Mouse (Mus musculus): ENCODE measurements around the gene Dscam. TPM values are rescaled to one million over a fixed set of nuclear protein-coding genes. Genes with fewer than 3 reads are reported as not detected.

Gene Dscam
- polyA plus RNA-seq, 1 experiment from 2014 or later: not detected

DNA sequence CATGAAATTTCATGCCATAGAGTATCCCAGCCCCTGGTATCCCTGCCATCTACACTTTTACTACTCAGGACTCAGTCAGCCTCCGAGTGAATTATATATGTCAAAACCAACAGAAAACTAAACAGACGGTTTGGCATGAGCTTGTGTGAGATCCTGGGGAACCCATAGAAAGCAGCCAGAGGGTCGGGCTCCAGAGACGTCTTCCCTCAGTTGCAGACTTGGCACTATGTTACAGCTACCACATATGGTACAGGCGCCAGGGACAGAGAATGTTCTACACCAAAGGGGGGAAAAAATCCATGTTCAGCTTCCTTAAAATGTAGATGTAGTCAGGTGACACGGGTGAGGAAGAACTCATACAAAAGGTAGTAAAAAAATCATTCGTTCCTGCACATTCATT is 109.2 kb downstream of the Dscam start:
- H3K9ac ChIP-seq (ENCODE audit: low read depth, low read length): no peak overlapping the region
- H3K4me3 ChIP-seq (ENCODE audit: low read length): no peak overlapping the region
- no peaks in the 10 kb centered on the region for H3K9me3 ChIP-seq (ENCODE audit: control insufficient read depth, low read length)
- no peaks in the 10 kb centered on the region for H3K36me3 ChIP-seq (ENCODE audit: control insufficient read depth, insufficient read depth, low read length)
- no peaks in the 10 kb centered on the region for H3K27me3 ChIP-seq (ENCODE audit: control insufficient read depth, insufficient read depth, low read length)
- WGBS: 91% methylated on average over 7 of the region's 7 CpGs
- ATAC-seq (ENCODE audit: low FRiP score, low TSS enrichment): no peak
- no peak overlapping the region for H3K4me2 ChIP-seq (replicated peaks; ENCODE audit: low read depth, low read length)
- no peaks in the 10 kb centered on the region for H3K4me1 ChIP-seq (ENCODE audit: control insufficient read depth, insufficient read depth, low read length)
- H3K27ac ChIP-seq (ENCODE audit: low read depth, low read length): no peak overlapping the region

DNA sequence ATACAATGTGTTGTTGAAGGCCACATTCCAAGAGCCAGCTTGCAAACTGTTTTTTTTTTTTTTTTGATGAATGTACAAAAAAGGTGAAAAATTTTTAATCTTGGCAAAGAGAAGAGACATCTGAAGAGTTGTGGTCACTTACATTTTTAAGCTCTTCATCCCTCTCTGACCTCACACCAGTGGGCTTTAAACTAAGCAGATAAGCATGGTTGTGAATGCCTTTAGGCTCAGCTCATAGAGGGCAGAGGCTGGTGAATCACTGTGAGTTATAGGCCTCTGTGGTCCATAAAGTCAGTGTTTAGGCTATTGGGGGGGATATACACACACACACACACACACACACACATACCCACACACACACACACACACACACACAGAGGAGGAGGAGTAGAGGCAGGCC is 109.8 kb downstream of the Dscam start:
- Histone ChIP-seq H3K27ac (ENCODE audit: low read depth, low read length) (no peak overlapping the region), H3K9ac (ENCODE audit: low read depth, low read length) (no peak overlapping the region), H3K4me1 (ENCODE audit: control insufficient read depth, insufficient read depth, low read length) (no peaks in the 10 kb centered on the region), H3K4me2 (replicated peaks; ENCODE audit: low read depth, low read length) (no peak overlapping the region), H3K9me3 (ENCODE audit: control insufficient read depth, low read length) (no peaks in the 10 kb centered on the region), H3K36me3 (ENCODE audit: control insufficient read depth, insufficient read depth, low read length) (no peaks in the 10 kb centered on the region), H3K4me3 (ENCODE audit: low read length) (no peak overlapping the region), H3K27me3 (ENCODE audit: control insufficient read depth, insufficient read depth, low read length) (no peaks in the 10 kb centered on the region)
- no peak for ATAC-seq (ENCODE audit: low FRiP score, low TSS enrichment)

DNA sequence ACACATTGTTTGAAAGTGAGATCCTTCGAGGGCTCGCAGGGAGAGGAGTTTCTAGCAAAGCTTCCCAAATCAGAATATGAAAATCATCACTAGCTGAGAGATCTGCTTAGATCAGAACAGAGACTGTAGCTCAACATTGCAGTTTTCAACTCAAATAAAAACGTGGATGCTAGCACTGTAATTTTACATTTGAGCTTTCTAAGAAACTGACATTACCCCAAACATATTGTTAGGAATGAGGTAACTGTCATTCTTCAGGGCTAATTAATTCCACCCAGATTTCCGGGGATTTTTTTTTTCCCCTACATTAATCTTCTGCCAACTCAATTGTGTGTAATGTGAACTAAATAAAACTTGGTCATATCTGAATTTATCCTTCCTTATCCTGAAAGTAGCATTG is 110.3 kb downstream of the Dscam start:
- Histone ChIP-seq H3K36me3 (ENCODE audit: control insufficient read depth, insufficient read depth, low read length) (no peaks in the 10 kb centered on the region), H3K9ac (ENCODE audit: low read depth, low read length) (no peak overlapping the region), H3K4me1 (ENCODE audit: control insufficient read depth, insufficient read depth, low read length) (no peaks in the 10 kb centered on the region), H3K9me3 (ENCODE audit: control insufficient read depth, low read length) (no peaks in the 10 kb centered on the region), H3K27me3 (ENCODE audit: control insufficient read depth, insufficient read depth, low read length) (no peaks in the 10 kb centered on the region), H3K27ac (ENCODE audit: low read depth, low read length) (no peak overlapping the region), H3K4me2 (replicated peaks; ENCODE audit: low read depth, low read length) (no peak overlapping the region), H3K4me3 (ENCODE audit: low read length) (no peak overlapping the region)
- no peak for ATAC-seq (ENCODE audit: low FRiP score, low TSS enrichment)
- 72% methylated on average over 4 of the region's 4 CpGs for WGBS

DNA sequence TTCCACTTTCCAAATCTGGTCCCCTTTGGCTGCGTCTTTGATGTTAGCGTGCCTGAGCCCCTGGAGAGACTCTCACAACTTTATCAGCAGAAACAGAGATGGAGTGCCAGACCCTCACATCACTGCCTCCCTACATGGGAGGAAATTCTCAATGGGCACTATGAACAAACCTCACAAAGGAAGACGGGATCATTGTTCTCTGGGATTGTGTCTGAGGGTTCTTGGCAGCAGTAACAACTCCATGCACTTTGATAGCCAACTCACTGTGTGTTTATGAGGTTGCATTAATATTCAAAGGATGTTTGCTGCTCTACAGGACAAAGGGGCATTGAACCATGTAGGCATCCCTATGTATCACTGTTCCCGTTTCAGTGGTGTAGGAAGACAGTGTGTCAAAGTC is 135.3 kb downstream of the Dscam start:
- H3K4me3 ChIP-seq (ENCODE audit: low read length): no peak overlapping the region
- no peak overlapping the region for H3K27ac ChIP-seq (ENCODE audit: low read depth, low read length)
- no peaks in the 10 kb centered on the region for H3K27me3 ChIP-seq (ENCODE audit: control insufficient read depth, insufficient read depth, low read length)
- ATAC-seq (ENCODE audit: low FRiP score, low TSS enrichment): no peak
- WGBS: 82% methylated on average over 4 of the region's 4 CpGs
- no peaks in the 10 kb centered on the region for H3K9me3 ChIP-seq (ENCODE audit: control insufficient read depth, low read length)
- no peaks in the 10 kb centered on the region for H3K36me3 ChIP-seq (ENCODE audit: control insufficient read depth, insufficient read depth, low read length)
- H3K9ac ChIP-seq (ENCODE audit: low read depth, low read length): no peak overlapping the region
- H3K4me2 ChIP-seq (replicated peaks; ENCODE audit: low read depth, low read length): no peak overlapping the region
- H3K4me1 ChIP-seq (ENCODE audit: control insufficient read depth, insufficient read depth, low read length): no peaks in the 10 kb centered on the region

DNA sequence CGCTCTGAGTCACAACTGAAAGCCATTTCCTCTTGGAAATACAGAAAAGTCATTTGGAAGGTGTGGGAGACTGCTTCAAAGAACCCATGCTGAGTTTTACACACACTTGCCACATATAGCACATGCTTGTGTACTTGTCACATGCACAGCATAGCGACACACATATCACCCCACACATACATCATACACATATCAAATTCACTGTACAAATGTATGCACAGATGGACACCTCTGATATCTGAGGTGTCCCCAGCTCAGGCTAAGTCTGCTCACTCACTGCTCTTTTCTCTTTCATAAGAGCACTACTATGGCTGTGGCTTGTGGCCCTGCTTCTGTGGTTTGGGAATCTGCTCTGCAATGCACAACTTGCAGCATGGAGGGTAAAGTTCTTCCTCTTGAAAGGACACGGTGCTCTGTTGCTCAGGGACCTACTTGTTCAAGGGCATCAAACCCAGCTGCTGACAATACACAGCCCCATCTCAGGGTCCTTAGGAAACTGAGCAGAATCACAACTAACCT is 137.0 kb downstream of the Dscam start:
- Histone ChIP-seq H3K4me1 (ENCODE audit: control insufficient read depth, insufficient read depth, low read length) (no peaks in the 10 kb centered on the region), H3K4me3 (ENCODE audit: low read length) (no peak overlapping the region), H3K27me3 (ENCODE audit: control insufficient read depth, insufficient read depth, low read length) (no peaks in the 10 kb centered on the region), H3K9ac (ENCODE audit: low read depth, low read length) (no peak overlapping the region), H3K9me3 (ENCODE audit: control insufficient read depth, low read length) (no peaks in the 10 kb centered on the region), H3K4me2 (replicated peaks; ENCODE audit: low read depth, low read length) (no peak overlapping the region), H3K27ac (ENCODE audit: low read depth, low read length) (no peak overlapping the region), H3K36me3 (ENCODE audit: control insufficient read depth, insufficient read depth, low read length) (no peaks in the 10 kb centered on the region)
- no peak for ATAC-seq (ENCODE audit: low FRiP score, low TSS enrichment)
- WGBS: 87% methylated on average over 3 of the region's 3 CpGs

DNA sequence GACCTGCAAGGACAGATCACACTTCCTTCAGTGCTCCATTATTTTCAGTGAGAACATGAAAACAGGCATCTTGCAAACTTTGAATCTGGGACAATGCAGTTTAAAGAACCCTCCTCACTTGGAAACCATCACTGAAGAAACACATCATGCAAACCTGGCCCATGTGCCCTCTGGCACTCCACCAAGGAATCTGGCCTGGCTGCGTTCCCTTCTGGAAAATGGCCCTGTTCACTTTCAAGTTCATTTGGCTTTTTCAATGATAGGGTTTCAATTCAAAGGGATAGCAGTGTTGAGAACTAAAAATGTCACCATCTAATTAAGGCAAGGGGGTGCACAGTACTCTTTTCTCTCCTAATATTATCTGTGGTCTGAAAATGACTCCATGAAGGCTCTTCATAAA is 142.9 kb downstream of the Dscam start:
- no peaks in the 10 kb centered on the region for H3K4me1 ChIP-seq (ENCODE audit: control insufficient read depth, insufficient read depth, low read length)
- ATAC-seq (ENCODE audit: low FRiP score, low TSS enrichment): no peak
- H3K27me3 ChIP-seq (ENCODE audit: control insufficient read depth, insufficient read depth, low read length): no peaks in the 10 kb centered on the region
- no peak overlapping the region for H3K9ac ChIP-seq (ENCODE audit: low read depth, low read length)
- no peak overlapping the region for H3K4me2 ChIP-seq (replicated peaks; ENCODE audit: low read depth, low read length)
- H3K9me3 ChIP-seq (ENCODE audit: control insufficient read depth, low read length): no peaks in the 10 kb centered on the region
- no peak overlapping the region for H3K4me3 ChIP-seq (ENCODE audit: low read length)
- WGBS: 76% methylated on average over 1 of the region's 1 CpGs
- no peaks in the 10 kb centered on the region for H3K36me3 ChIP-seq (ENCODE audit: control insufficient read depth, insufficient read depth, low read length)
- no peak overlapping the region for H3K27ac ChIP-seq (ENCODE audit: low read depth, low read length)

DNA sequence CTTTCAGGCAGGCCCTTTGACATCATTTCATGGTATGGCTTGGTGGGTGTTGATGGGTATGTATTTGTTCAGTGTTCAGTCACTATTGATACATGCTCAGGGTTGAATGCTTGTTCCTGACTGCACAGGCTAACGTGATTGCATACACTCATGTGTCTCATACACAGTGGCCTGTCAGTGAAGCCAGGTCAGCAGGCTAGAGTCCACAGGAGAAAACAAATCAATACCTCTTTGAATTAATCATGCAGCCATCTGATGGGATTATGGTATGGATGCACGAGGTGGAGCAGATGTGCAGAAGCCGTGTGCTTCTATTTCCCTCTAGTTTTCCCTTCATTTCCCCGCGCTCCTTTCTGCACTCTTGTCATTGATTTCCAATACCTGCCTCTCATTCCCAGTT is 143.7 kb downstream of the Dscam start:
- WGBS: 89% methylated on average over 5 of the region's 5 CpGs
- no peaks in the 10 kb centered on the region for H3K4me1 ChIP-seq (ENCODE audit: control insufficient read depth, insufficient read depth, low read length)
- no peak for ATAC-seq (ENCODE audit: low FRiP score, low TSS enrichment)
- H3K4me3 ChIP-seq (ENCODE audit: low read length): no peak overlapping the region
- no peak overlapping the region for H3K27ac ChIP-seq (ENCODE audit: low read depth, low read length)
- no peaks in the 10 kb centered on the region for H3K9me3 ChIP-seq (ENCODE audit: control insufficient read depth, low read length)
- H3K36me3 ChIP-seq (ENCODE audit: control insufficient read depth, insufficient read depth, low read length): no peaks in the 10 kb centered on the region
- H3K4me2 ChIP-seq (replicated peaks; ENCODE audit: low read depth, low read length): no peak overlapping the region
- H3K27me3 ChIP-seq (ENCODE audit: control insufficient read depth, insufficient read depth, low read length): no peaks in the 10 kb centered on the region
- H3K9ac ChIP-seq (ENCODE audit: low read depth, low read length): no peak overlapping the region

DNA sequence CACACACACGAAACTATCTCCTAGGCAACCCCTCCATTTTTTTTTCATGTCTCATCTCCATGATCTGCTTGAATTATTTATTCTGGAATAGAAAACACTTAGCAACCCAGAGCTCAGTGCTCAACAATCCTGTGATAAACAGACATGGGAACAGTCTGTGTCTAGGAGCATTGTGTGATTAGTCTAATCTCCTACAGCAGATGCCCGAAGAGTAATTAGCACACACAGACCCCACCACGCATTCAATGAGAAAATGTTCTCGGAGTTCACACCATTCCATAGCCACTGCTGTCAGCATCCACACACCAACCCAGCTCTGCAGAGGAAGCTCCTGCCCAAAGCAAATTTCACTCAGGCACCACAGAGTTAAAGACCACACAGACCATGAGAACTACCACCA is 146.1 kb downstream of the Dscam start:
- H3K4me2 ChIP-seq (replicated peaks; ENCODE audit: low read depth, low read length): no peak overlapping the region
- WGBS: 91% methylated on average over 4 of the region's 4 CpGs

DNA sequence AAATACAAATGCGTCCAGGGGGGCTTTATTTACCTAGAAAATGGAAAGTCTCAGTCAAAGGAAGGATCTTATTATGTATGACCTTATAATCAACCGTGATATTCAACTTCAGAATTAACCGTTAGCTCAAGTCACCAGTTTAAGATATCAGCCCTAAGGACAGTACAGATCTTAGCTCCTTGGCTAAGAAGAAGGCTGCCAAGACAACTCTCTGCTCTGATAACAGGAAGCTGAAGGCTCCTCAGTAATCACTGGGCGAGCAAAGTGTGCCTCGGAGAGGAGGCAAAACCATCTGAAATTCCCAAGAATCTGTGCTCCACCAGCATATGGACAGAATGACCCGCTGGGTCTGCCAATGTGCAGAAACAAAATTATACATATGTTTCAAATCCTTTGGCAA is 149.1 kb downstream of the Dscam start:
- Histone ChIP-seq H3K9ac (ENCODE audit: low read depth, low read length) (no peak overlapping the region), H3K27me3 (ENCODE audit: control insufficient read depth, insufficient read depth, low read length) (no peaks in the 10 kb centered on the region), H3K27ac (ENCODE audit: low read depth, low read length) (no peak overlapping the region), H3K4me3 (ENCODE audit: low read length) (no peak overlapping the region), H3K9me3 (ENCODE audit: control insufficient read depth, low read length) (no peaks in the 10 kb centered on the region), H3K4me2 (replicated peaks; ENCODE audit: low read depth, low read length) (no peak overlapping the region), H3K36me3 (ENCODE audit: control insufficient read depth, insufficient read depth, low read length) (no peaks in the 10 kb centered on the region), H3K4me1 (ENCODE audit: control insufficient read depth, insufficient read depth, low read length) (no peaks in the 10 kb centered on the region)
- no peak for ATAC-seq (ENCODE audit: low FRiP score, low TSS enrichment)
- 85% methylated on average over 6 of the region's 6 CpGs for WGBS

More for the DNA sequence above, 146.1 kb downstream of the Dscam start:
- no peak overlapping the region for H3K9ac ChIP-seq (ENCODE audit: low read depth, low read length)
- H3K9me3 ChIP-seq (ENCODE audit: control insufficient read depth, low read length): no peaks in the 10 kb centered on the region
- H3K36me3 ChIP-seq (ENCODE audit: control insufficient read depth, insufficient read depth, low read length): no peaks in the 10 kb centered on the region
- H3K27ac ChIP-seq (ENCODE audit: low read depth, low read length): no peak overlapping the region
- no peaks in the 10 kb centered on the region for H3K4me1 ChIP-seq (ENCODE audit: control insufficient read depth, insufficient read depth, low read length)
- no peaks in the 10 kb centered on the region for H3K27me3 ChIP-seq (ENCODE audit: control insufficient read depth, insufficient read depth, low read length)
- no peak overlapping the region for H3K4me3 ChIP-seq (ENCODE audit: low read length)
- no peak for ATAC-seq (ENCODE audit: low FRiP score, low TSS enrichment)

DNA sequence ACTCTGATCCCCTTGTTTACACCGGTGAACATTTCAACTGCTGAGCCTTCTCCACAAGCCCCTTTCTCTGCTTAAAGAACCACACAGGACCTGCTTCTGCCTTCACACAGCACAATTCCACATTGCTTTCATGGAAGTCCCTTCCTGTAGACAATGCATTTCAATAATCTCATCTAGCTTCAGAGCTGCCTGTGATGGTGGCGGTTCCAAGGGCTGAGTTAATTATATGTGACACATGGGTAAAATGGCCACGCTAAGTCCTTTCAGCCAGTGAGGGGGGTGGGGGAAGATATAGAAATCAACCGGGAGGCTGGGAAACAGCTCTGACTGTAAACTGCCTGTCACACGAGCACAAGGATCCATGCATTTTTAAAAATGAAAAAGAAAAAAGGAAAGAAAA is 152.2 kb downstream of the Dscam start:
- Histone ChIP-seq H3K4me3 (ENCODE audit: low read length) (no peak overlapping the region), H3K9ac (ENCODE audit: low read depth, low read length) (no peak overlapping the region), H3K4me2 (replicated peaks; ENCODE audit: low read depth, low read length) (no peak overlapping the region), H3K9me3 (ENCODE audit: control insufficient read depth, low read length) (no peaks in the 10 kb centered on the region), H3K4me1 (ENCODE audit: control insufficient read depth, insufficient read depth, low read length) (no peaks in the 10 kb centered on the region), H3K27me3 (ENCODE audit: control insufficient read depth, insufficient read depth, low read length) (no peaks in the 10 kb centered on the region), H3K27ac (ENCODE audit: low read depth, low read length) (no peak overlapping the region), H3K36me3 (ENCODE audit: control insufficient read depth, insufficient read depth, low read length) (no peaks in the 10 kb centered on the region)
- no peak for ATAC-seq (ENCODE audit: low FRiP score, low TSS enrichment)
- 59% methylated on average over 5 of the region's 5 CpGs for WGBS
